Mouse (Mus musculus) spleen, adult 10 weeks (tissue): Measurements from ENCODE around the gene E2f1. TPM values are rescaled to one million over a fixed set of nuclear protein-coding genes. Genes with fewer than 3 reads are reported as not detected.

Experiments used
- polyA plus RNA-seq: library from polyadenylated mRNA; stranded (reverse); fragments of 350-450 nt; fragmentation: Illumina TruSeq; extraction: RNeasy Lipid Tissue Mini Kit (QIAGEN cat#74804); gene quantifications from one replicate; pipeline ENCODE4 v1.2.3, GENCODE M21; 2015; ENCODE audit warnings: low replicate concordance; ENCODE audit not compliant: insufficient read depth

The E2f1 gene
- 4.3 TPM for polyA plus RNA-seq

GRCm38 (mm10) chr2:154569836-154570286, at the start of gene E2f1:
Gene E2f1, minus strand, starts transcription at chr2:154569892.

GRCm38 (mm10) chr2:154613118-154614115, 43.7 kb upstream of the E2f1 start, which contains the start of the genes Zfp341 and 4930519P11Rik:
Gene Zfp341, plus strand, starts transcription at chr2:154613297.
Gene 4930519P11Rik, minus strand, starts transcription at chr2:154613437.

GRCm38 (mm10) chr2:154603638-154604153, 34.0 kb upstream of the E2f1 start, which contains the start of gene Pxmp4:
Gene Pxmp4, minus strand, starts transcription at chr2:154603708.

GRCm38 (mm10) chr2:154558264-154559039, 11.2 kb downstream of the E2f1 start, which contains the start of gene Necab3:
Gene Necab3, minus strand, starts transcription at chr2:154558890.

DNA sequence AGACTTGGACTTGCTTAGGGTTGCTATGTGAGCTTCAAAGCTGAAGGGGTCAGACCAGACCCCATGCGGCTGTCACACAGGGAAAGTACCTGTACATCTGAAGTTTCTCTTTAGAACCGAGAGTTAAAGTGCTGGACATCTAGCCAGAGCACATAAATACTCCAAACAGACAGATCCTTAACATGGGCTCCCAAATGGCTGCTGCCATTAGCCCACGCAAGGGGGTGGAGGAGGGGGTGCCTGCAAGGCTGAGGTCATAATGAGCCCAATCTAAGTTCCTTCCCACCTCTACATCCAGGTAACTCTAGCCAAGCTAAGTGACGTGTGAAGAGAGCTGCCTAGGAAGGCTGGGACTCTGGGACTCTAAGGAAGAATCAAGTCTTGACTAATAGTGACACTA, 18.2 kb downstream of the E2f1 start, which contains the start of gene Actl10:
Gene Actl10 (plus strand): TSS at position 301 of the 400 bp plus-strand sequence.

GRCm38 (mm10) chr2:154546711-154547110, 23.0 kb downstream of the E2f1 start, which contains the start of gene 1700003F12Rik:
Gene 1700003F12Rik, plus strand, starts transcription at chr2:154547085.

Other genes starting within 250 kb of the E2f1 start
- 13.6 TPM for gene Cdk5rap1, start 196.9 kb downstream of the E2f1 start, polyA plus RNA-seq
- gene Snta1, start 161.8 kb downstream of the E2f1 start, polyA plus RNA-seq: 2.1 TPM
- 16.1 TPM for gene Cbfa2t2, start 133.4 kb downstream of the E2f1 start, polyA plus RNA-seq
- gene 1700003F12Rik, start 22.8 kb downstream of the E2f1 start, polyA plus RNA-seq: not detected
- not detected for gene Actl10, start 18.1 kb downstream of the E2f1 start, polyA plus RNA-seq
- 0.40 TPM for gene Necab3, start 11.0 kb downstream of the E2f1 start, polyA plus RNA-seq
- gene Pxmp4, start 33.8 kb upstream of the E2f1 start, polyA plus RNA-seq: 12.2 TPM
- 1.9 TPM for gene Zfp341, start 43.4 kb upstream of the E2f1 start, polyA plus RNA-seq
- not detected for gene 4930519P11Rik, start 43.5 kb upstream of the E2f1 start, polyA plus RNA-seq
- 144 TPM for gene Chmp4b, start 81.8 kb upstream of the E2f1 start, polyA plus RNA-seq
- gene Gm14214, start 200.1 kb upstream of the E2f1 start, polyA plus RNA-seq: not detected
- gene Raly, start 221.2 kb upstream of the E2f1 start, polyA plus RNA-seq: 128 TPM
- gene a, start 221.5 kb upstream of the E2f1 start, polyA plus RNA-seq: not detected